Mouse (Mus musculus) testis, adult 2 months (tissue): ENCODE results near the gene Nmd3.

ENCODE experiments used
- CTCF ChIP-seq: fragments of 200-500 bp; IDR thresholded peaks from 2 replicates; pipeline ENCODE4 v1.5.1; 2012; ENCODE audit warnings: low read depth, mild to moderate bottlenecking, inconsistent platforms, low read length, moderate library complexity; ENCODE audit not compliant: control insufficient read depth, insufficient read depth, insufficient replicate concordance
- POLR2A ChIP-seq: fragments of 200-500 bp; IDR thresholded peaks from 2 replicates; pipeline ENCODE4 v1.6.1; 2012; ENCODE audit warnings: low read depth, mild to moderate bottlenecking, inconsistent platforms, low read length, moderate library complexity; ENCODE audit not compliant: control insufficient read depth

DNA sequence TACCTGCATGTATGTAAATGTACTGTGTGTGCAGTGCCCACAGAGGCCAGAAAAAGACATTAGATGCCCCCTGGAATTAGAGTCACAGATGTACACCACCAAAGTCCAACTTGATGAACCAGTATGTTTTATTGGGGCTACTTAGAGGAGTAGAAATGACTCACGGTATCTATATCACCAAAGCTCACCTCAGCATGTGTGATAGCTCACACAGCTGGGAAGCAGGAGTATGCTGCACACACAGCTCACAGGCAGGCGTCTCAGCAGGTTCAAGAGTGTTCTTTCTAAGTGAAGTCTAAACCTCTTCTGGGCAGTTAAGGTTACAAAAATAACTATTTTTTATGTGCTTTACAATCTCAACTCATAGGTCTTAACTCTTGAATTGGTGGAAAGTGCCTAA lies 12.2 kb downstream of the Nmd3 start:
- no peak for TF ChIP-seq POLR2A
- TF ChIP-seq CTCF: no peak
